Mouse (Mus musculus) retina, adult 2 months (tissue): Measurements from ENCODE around the gene Hist1h3g.

Experiments
- DNase-seq: peaks from one replicate; pipeline ENCODE4 v3.0.0-alpha.2; 2012; ENCODE audit warnings: low read depth, low spot score

The Hist1h3g gene

GRCm38 (mm10) chr13:23535137-23536075 lies at the start of gene Hist1h3g:
Hist1h3g (plus strand) TSS chr13:23535422.
- peak; percentile 79 for DNase-seq

- DNase-seq, result no peak
These were observed 46.6 kb upstream of the Hist1h3g start, which contains the start of gene Btn2a2 for GRCm38 (mm10) chr13:23488400-23489322. Btn2a2 (minus strand) TSS chr13:23488857.

GRCm38 (mm10) chr13:23490863-23491262 lies 44.4 kb upstream of the Hist1h3g start:
- no peak for DNase-seq

GRCm38 (mm10) chr13:23491263-23491662 lies 44.0 kb upstream of the Hist1h3g start:
- no peak for DNase-seq

GRCm38 (mm10) chr13:23491990-23492389 lies 43.2 kb upstream of the Hist1h3g start:
- no peak for DNase-seq

- no peak for DNase-seq
These were observed 39.7 kb upstream of the Hist1h3g start for GRCm38 (mm10) chr13:23495526-23495925.

- DNase-seq, result no peak
These were observed 37.4 kb upstream of the Hist1h3g start for GRCm38 (mm10) chr13:23497656-23498321.

GRCm38 (mm10) chr13:23498653-23499052 lies 36.6 kb upstream of the Hist1h3g start:
- DNase-seq, result no peak

GRCm38 (mm10) chr13:23499943-23500342 lies 35.3 kb upstream of the Hist1h3g start:
- DNase-seq, result no peak

GRCm38 (mm10) chr13:23500424-23501200 lies 34.6 kb upstream of the Hist1h3g start:
- no peak for DNase-seq

GRCm38 (mm10) chr13:23501511-23501910 lies 33.7 kb upstream of the Hist1h3g start:
- DNase-seq, result no peak

GRCm38 (mm10) chr13:23502031-23502567 lies 33.1 kb upstream of the Hist1h3g start:
- no peak for DNase-seq

GRCm38 (mm10) chr13:23502916-23503315 lies 32.3 kb upstream of the Hist1h3g start:
- DNase-seq, result no peak

- DNase-seq, result no peak
These were observed 31.4 kb upstream of the Hist1h3g start for GRCm38 (mm10) chr13:23503797-23504196.

GRCm38 (mm10) chr13:23505662-23506345 lies 29.4 kb upstream of the Hist1h3g start:
- no peak for DNase-seq

- DNase-seq, result no peak
These were observed 28.9 kb upstream of the Hist1h3g start for GRCm38 (mm10) chr13:23506351-23506750.

- no peak for DNase-seq
These were observed 28.3 kb upstream of the Hist1h3g start for GRCm38 (mm10) chr13:23506819-23507515.

GRCm38 (mm10) chr13:23510127-23510526 lies 25.1 kb upstream of the Hist1h3g start:
- DNase-seq, result no peak

- DNase-seq, result no peak
These were observed 21.7 kb upstream of the Hist1h3g start for GRCm38 (mm10) chr13:23513517-23513916.
